In the genomic region with DNA sequence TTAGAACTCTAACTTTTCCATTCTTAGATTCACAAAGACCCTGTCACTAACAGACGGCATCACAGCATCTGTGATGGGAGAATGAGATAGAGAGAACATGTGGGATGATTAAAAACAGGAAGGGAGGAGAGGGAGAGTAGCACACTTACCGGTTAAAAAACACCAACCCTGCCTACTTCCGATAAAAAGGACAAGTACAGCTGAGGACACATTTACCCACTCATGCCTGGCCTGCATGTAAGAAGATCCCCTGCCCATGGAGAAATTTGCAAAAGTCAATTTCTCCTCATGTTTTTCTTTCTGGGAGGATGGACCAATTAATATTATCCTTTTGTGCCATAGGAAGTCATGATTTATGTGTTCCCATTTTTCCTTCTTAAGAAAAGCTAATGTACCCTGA, we compare ENCODE assay signal across 32 mouse cellular contexts.
"Had no signal": no experiment of that assay in that cellular context is flagged by ENCODE, and none has a peak within 500 bp of the region (broad histone marks: within the 10 kb centered on the region; RNA-seq: fewer than 3 reads in every experiment).

No protein-coding gene starts in this region.

- ATAC-seq: liver, embryonic 12.5 days; liver, postnatal 0 days; lung, postnatal 0 days; midbrain, embryonic 13.5 days; midbrain, embryonic 15.5 days; midbrain, embryonic 16.5 days had no signal

- H3K4me1 ChIP-seq: limb, embryonic 10.5 days; limb, embryonic 12.5 days; limb, embryonic 13.5 days; limb, embryonic 15.5 days; liver, embryonic 12.5 days; liver, embryonic 13.5 days; liver, embryonic 15.5 days; lung, embryonic 15.5 days; megakaryocyte, embryonic 14.5 days; midbrain, embryonic 12.5 days; midbrain, embryonic 13.5 days; midbrain, embryonic 15.5 days; neural tube, embryonic 12.5 days had no signal

- H3K4me2 ChIP-seq: limb, embryonic 12.5 days; limb, embryonic 13.5 days; limb, embryonic 15.5 days; liver, embryonic 11.5 days; liver, embryonic 12.5 days; liver, embryonic 13.5 days; liver, embryonic 15.5 days; lung, embryonic 14.5 days; lung, embryonic 15.5 days; midbrain, embryonic 11.5 days; midbrain, embryonic 12.5 days; midbrain, embryonic 13.5 days; midbrain, embryonic 15.5 days; neural tube, embryonic 12.5 days had no signal

- H3K36me3 ChIP-seq: limb, embryonic 10.5 days; limb, embryonic 12.5 days; limb, embryonic 13.5 days; limb, embryonic 15.5 days; liver, embryonic 12.5 days; liver, embryonic 13.5 days; liver, embryonic 15.5 days; lung, embryonic 15.5 days; midbrain, embryonic 10.5 days; midbrain, embryonic 12.5 days; midbrain, embryonic 13.5 days; midbrain, embryonic 15.5 days; neural tube, embryonic 12.5 days had no signal

- H3K9ac ChIP-seq: limb, embryonic 12.5 days; limb, embryonic 13.5 days; limb, embryonic 15.5 days; liver, embryonic 12.5 days; liver, embryonic 13.5 days; liver, embryonic 14.5 days; liver, embryonic 15.5 days; liver, postnatal 0 days; lung, embryonic 14.5 days; lung, embryonic 15.5 days; midbrain, embryonic 12.5 days; midbrain, embryonic 13.5 days; midbrain, embryonic 15.5 days; neural tube, embryonic 12.5 days had no signal

- H3K27ac ChIP-seq: limb, embryonic 10.5 days; limb, embryonic 12.5 days; limb, embryonic 13.5 days; limb, embryonic 15.5 days; liver, embryonic 12.5 days; liver, embryonic 13.5 days; liver, embryonic 14.5 days; liver, embryonic 15.5 days; lung, embryonic 15.5 days; macrophage; midbrain, embryonic 10.5 days; midbrain, embryonic 12.5 days; midbrain, embryonic 13.5 days; midbrain, embryonic 15.5 days; neural tube, embryonic 12.5 days had no signal

- H3K4me3 ChIP-seq: limb, embryonic 10.5 days; limb, embryonic 12.5 days; limb, embryonic 13.5 days; limb, embryonic 15.5 days; liver, embryonic 12.5 days; liver, embryonic 13.5 days; liver, embryonic 15.5 days; lung, embryonic 15.5 days; megakaryocyte, embryonic 14.5 days; midbrain, embryonic 10.5 days; midbrain, embryonic 12.5 days; midbrain, embryonic 13.5 days; midbrain, embryonic 15.5 days; myocyte; neural tube, embryonic 12.5 days had no signal

- H3K9me3 ChIP-seq: limb, embryonic 10.5 days; limb, embryonic 12.5 days; limb, embryonic 13.5 days; limb, embryonic 15.5 days; liver, embryonic 12.5 days; liver, embryonic 13.5 days; liver, embryonic 15.5 days; lung, embryonic 15.5 days; megakaryocyte, embryonic 14.5 days; midbrain, embryonic 10.5 days; midbrain, embryonic 12.5 days; midbrain, embryonic 13.5 days; midbrain, embryonic 15.5 days; neural tube, embryonic 12.5 days had no signal

- H3K27me3 ChIP-seq: limb, embryonic 12.5 days; limb, embryonic 13.5 days; limb, embryonic 15.5 days; liver, embryonic 12.5 days; liver, embryonic 13.5 days; liver, embryonic 15.5 days; lung, embryonic 15.5 days; megakaryocyte, embryonic 14.5 days; midbrain, embryonic 12.5 days; midbrain, embryonic 13.5 days; midbrain, embryonic 15.5 days; neural tube, embryonic 12.5 days had no signal

- DNase-seq: left cerebral cortex, postnatal 4 days; liver; liver, embryonic 13.5 days; liver, postnatal 0 days; lung, adult 18-20 months; lung, adult 2 months; lung, embryonic 14.5 days; lung, postnatal 10 days; lung, postnatal 14 days; lung, postnatal 36 days; lung, postnatal 4 days; midbrain, embryonic 14.5 days had no signal
